Mouse (Mus musculus) heart, embryonic 10.5 days (tissue): ENCODE measurements around the gene Dad1. TPM values are rescaled to one million over a fixed set of nuclear protein-coding genes. Genes with fewer than 3 reads are reported as not detected.

ENCODE experiments used
- DNase-seq: peaks from one replicate; pipeline ENCODE4 v3.0.0-alpha.2; 2017; ENCODE audit warnings: low spot score
- H3K27ac ChIP-seq: fragments of 300-500 bp; sonication (generic); 2 replicates; pipeline ENCODE4 v1.5.1; 2016; ENCODE audit warnings: mild to moderate bottlenecking
- H3K27me3 ChIP-seq: fragments of 300-500 bp; sonication (generic); 2 replicates; pipeline ENCODE4 v1.6.1; 2016; ENCODE audit warnings: mild to moderate bottlenecking; ENCODE audit not compliant: poor library complexity, insufficient read depth, severe bottlenecking
- H3K36me3 ChIP-seq: fragments of 300-500 bp; sonication (generic); 2 replicates; pipeline ENCODE4 v1.6.1; 2016; ENCODE audit warnings: mild to moderate bottlenecking, moderate library complexity
- H3K4me1 ChIP-seq: fragments of 300-500 bp; sonication (generic); 2 replicates; pipeline ENCODE4 v1.6.1; 2016; ENCODE audit warnings: mild to moderate bottlenecking
- H3K4me3 ChIP-seq: fragments of 300-500 bp; sonication (generic); 2 replicates; pipeline ENCODE4 v1.5.1; 2016; ENCODE audit warnings: mild to moderate bottlenecking, moderate library complexity
- H3K9me3 ChIP-seq: fragments of 300-500 bp; sonication (generic); 2 replicates; pipeline ENCODE4 v1.6.1; 2016; ENCODE audit warnings: mild to moderate bottlenecking, moderate library complexity
- WGBS: fragments of 180-500 bp; shearing (Covaris S2); methylation state at CpG from one replicate; pipeline ENCODE4 v1.1.7; 2016; 5-methylcytosine and 5-hydroxymethylcytosine counted together
- polyA plus RNA-seq: library from polyadenylated mRNA; unstranded; fragments of >200 nt; fragmentation: Nextera tagmentation; extraction: Ambion mirVana; gene quantifications from 2 replicates; pipeline ENCODE4 v1.2.1, GENCODE M21; 2016

Gene Dad1
- polyA plus RNA-seq, 1 experiment from 2014 or later, result 298 TPM

DNA sequence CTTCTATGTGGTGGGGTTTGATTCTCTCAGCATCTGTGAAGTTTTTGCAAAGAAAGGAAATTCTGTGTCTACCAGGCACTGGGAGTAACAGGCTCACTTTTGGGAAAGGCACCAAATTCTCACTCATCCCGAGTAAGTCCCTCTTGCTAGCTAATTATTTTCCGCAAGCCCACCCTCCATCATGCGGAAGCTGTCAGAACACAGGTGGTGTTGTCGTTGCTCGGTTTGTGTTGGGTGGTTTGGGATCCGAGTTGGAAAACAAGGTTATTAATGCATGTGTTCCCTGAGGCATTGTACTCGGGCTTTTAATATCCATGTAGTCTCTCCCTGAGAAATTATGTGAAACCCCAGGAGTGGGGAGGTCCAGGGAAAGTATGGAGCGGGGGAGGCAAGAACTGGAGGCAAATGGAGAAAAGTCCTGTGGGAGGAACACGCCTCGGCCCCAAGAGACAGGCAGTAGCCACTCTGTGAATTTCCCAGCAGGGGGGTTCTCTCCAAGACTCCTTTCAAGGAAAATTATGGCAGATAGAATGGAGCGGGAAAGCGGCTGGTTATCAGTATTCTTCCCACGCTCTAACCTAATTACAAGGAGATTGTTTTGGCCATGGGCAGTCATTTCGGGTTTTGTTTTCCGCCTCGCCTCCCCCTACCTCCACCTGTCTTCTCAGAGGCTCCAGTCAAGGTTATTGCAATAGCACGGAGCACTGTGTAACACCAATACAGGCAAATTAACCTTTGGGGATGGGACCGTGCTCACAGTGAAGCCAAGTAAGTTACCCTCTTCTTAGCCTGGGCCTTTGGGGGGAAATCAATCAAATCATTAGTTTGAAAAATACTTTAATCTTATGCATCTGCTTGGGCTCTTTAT is 62.1 kb downstream of the Dad1 start:
- Histone ChIP-seq H3K36me3 (no peaks in the 10 kb centered on the region), H3K4me1 (peaks cover 59% of the 10 kb centered on the region), H3K9me3 (no peaks in the 10 kb centered on the region), H3K27me3 (no peaks in the 10 kb centered on the region), H3K4me3 (no peak overlapping the region), H3K27ac (peak overlapping the region; percentile 56)
- no peak for DNase-seq
- WGBS, result 74% methylated on average over 18 of the region's 18 CpGs

DNA sequence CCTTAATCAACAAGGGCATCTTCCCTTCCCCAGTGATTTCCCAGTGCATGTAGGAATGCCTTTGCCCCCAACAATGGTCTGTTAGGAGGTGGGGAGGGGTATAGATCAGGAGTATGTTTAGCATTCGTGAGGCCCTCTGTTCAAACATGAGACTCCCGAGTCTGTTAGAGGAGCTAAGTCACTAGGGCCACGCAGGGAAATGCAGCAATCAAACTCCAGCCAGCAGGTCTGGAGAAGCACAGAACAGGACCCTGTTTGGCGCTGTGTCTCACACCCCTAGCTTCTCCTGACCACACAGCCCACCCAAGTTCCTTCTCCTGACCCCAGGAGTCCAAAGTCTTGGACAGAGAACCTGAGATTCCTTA is 62.9 kb downstream of the Dad1 start:
- Histone ChIP-seq H3K36me3 (no peaks in the 10 kb centered on the region), H3K9me3 (no peaks in the 10 kb centered on the region), H3K27me3 (no peaks in the 10 kb centered on the region), H3K4me3 (no peak overlapping the region), H3K27ac (peak overlapping the region; percentile 75), H3K4me1 (peaks cover 63% of the 10 kb centered on the region)
- WGBS, result 34% methylated on average over 4 of the region's 4 CpGs
- DNase-seq, result no peak

DNA sequence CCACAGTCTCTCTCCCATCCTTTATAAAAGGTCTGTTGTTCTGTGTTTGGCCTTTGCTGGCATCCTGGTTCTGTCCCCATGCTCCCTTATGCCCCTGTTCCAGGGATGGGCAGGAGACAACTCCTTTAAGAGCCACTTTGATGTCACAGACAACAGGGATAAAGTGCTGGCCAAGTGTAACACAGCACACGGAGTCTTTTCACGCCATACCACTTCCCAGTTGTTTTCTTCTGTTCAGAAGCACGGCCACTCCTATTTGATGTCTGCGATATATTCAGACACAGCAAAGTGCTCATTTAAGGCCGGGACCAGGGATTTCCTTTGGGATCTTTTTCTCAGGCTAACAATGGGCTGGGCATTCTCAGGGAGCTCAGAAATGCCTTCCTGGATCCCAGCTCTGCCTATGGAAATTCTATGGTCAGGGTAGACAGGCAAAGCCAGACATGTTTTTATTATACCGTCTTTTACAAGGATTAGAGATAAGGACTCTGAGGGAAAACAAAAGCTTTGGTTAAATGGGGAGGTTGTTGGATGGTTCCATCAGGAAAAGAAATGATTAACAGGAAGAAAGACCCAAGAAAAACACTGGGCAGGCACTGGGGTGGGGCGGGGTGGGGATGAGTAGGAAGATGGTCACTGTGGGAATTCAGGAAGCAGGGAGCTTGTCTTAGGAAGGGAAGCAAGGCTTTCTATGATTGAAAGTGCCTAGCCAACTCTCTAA is 63.4 kb downstream of the Dad1 start:
- no peak for DNase-seq
- Histone ChIP-seq H3K4me1 (peaks cover 68% of the 10 kb centered on the region), H3K36me3 (no peaks in the 10 kb centered on the region), H3K4me3 (no peak overlapping the region), H3K27me3 (no peaks in the 10 kb centered on the region), H3K27ac (peak overlapping the region; percentile 75), H3K9me3 (no peaks in the 10 kb centered on the region)
- 43% methylated on average over 7 of the region's 7 CpGs for WGBS

DNA sequence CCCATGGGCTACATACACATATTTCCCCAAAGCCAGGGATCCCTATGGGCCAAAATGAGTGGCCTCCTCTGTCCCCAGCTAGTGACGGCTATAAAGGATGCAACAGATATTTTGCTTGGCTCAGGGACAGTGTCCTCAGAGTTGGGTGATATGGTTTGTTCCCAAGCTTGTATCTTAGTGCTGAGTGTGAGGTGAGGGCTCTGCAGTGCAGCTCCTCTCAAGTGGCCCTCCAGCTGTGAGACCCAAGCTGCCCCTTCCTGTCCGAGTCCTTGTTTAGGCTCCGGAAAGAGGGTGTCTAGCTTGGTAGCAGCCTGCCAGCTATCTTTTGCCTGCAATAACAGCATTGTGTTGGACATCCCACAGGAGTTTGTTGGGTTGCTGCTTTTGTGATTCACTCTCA is 64.6 kb downstream of the Dad1 start:
- no peak overlapping the region for H3K4me3 ChIP-seq
- no peaks in the 10 kb centered on the region for H3K27me3 ChIP-seq
- 31% methylated on average over 3 of the region's 3 CpGs for WGBS
- H3K9me3 ChIP-seq, result no peaks in the 10 kb centered on the region
- peak; percentile 78 for DNase-seq
- no peaks in the 10 kb centered on the region for H3K36me3 ChIP-seq
- H3K27ac ChIP-seq, result peak overlapping the region; percentile 69
- peaks cover 68% of the 10 kb centered on the region for H3K4me1 ChIP-seq

DNA sequence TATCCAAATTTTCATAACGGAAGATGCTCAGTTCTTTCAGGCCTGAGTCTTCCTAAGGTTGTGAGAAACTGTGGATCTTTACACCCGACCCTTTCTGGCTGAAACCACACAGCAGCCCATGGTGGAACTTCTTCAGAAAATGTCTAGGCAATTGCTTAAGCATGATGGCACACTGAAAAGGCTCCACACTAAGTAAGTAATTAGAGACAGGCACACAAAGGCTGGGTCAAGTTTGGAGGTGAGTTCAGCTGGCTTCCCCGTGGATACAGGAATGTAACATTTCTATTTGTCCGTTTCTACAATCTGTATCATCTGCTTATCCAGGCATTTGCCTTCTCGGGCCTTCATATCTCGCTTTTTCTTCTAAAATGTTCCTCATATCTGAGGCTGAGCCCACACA is 66.7 kb downstream of the Dad1 start:
- H3K27me3 ChIP-seq, result no peaks in the 10 kb centered on the region
- no peak overlapping the region for H3K4me3 ChIP-seq
- no peaks in the 10 kb centered on the region for H3K9me3 ChIP-seq
- H3K27ac ChIP-seq, result no peak overlapping the region
- DNase-seq, result no peak
- peaks cover 59% of the 10 kb centered on the region for H3K4me1 ChIP-seq
- H3K36me3 ChIP-seq, result no peaks in the 10 kb centered on the region
- WGBS, result 73% methylated on average over 6 of the region's 6 CpGs

Other genes starting within 250 kb of the Dad1 start
- 66.0 and 89.0 TPM in 2 replicates for gene Abhd4, start 84 bp upstream of the Dad1 start, polyA plus RNA-seq
- 0.08 TPM in 1 of 2 replicates, not detected in the other for gene Olfr49, start 30.8 kb upstream of the Dad1 start, polyA plus RNA-seq
- gene Oxa1l, start 106.7 kb upstream of the Dad1 start, polyA plus RNA-seq, result 52.1 and 62.5 TPM in 2 replicates
- 6.2 and 8.4 TPM in 2 replicates for gene Slc7a7, start 163.7 kb upstream of the Dad1 start, polyA plus RNA-seq
- gene Mrpl52, start 172.8 kb upstream of the Dad1 start, polyA plus RNA-seq, result 222 and 228 TPM in 2 replicates
- 80.3 and 108 TPM in 2 replicates for gene Mmp14, start 177.5 kb upstream of the Dad1 start, polyA plus RNA-seq
- 44.8 and 51.0 TPM in 2 replicates for gene Lrp10, start 210.0 kb upstream of the Dad1 start, polyA plus RNA-seq
- 2.4 and 3.8 TPM in 2 replicates for gene Rem2, start 222.0 kb upstream of the Dad1 start, polyA plus RNA-seq